Mouse (Mus musculus): ENCODE data around the gene Sec31a. TPM values are rescaled to one million over a fixed set of nuclear protein-coding genes. Genes with fewer than 3 reads are reported as not detected.

Gene Sec31a
- total and polyA plus RNA-seq, 3 experiments: 101 to 201 (median 111) TPM

DNA sequence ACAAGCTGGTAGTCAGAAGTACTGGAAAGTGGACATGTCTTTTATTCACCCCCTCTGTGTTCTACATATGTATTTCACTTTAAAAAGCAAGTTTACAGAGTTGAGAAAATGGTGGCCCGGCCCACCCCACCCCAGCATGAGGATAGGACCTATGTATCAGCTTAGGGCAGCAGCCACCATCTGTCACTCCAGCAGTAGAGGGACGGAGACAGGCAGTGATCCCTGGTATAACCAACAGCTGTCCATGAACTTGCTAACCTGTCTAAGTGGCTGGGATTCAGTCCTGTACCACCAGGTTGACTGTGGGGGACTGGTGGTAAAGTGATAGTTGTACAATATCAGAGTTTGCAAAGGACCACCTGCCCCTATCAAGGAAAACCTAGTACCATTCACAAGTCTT lies 2.0 kb upstream of the Sec31a start:
- intact Hi-C loops (cut with DNase I): loop anchor here (5.0 kb wide), 2 partner anchors 99 to 379 kb away; partner anchors contain the start of genes Cops4, Helq and Mrps18c
- H3K79me2 ChIP-seq (replicated peaks; ENCODE audit: control insufficient read depth, insufficient read depth, low read length): peaks cover 2% of the 10 kb centered on the region; the same call in 1 of the 2 replicates
- no peak for DNase-seq
- H3K36me3 ChIP-seq (ENCODE audit: control insufficient read depth, insufficient read depth, low read length): peaks cover 16% of the 10 kb centered on the region
- H3K4me1 ChIP-seq (ENCODE audit: control insufficient read depth, insufficient read depth, low read length): peaks cover 6% of the 10 kb centered on the region
- no peak overlapping the region for H3K9ac ChIP-seq (ENCODE audit: low read depth, low read length)
- 90% methylated on average over 2 of the region's 2 CpGs for WGBS
- H3K4me3 ChIP-seq: no peak overlapping the region
- no peaks in the 10 kb centered on the region for H3K27me3 ChIP-seq (ENCODE audit: control insufficient read depth, insufficient read depth, low read length)
- TF ChIP-seq CTCF (IDR thresholded peaks at IDR 0.05) (no peak), EP300 (IDR thresholded peaks at IDR 0.05; ENCODE audit: insufficient read depth, low read depth, low read length) (no peak)
- H3K27ac ChIP-seq: no peak overlapping the region

DNA sequence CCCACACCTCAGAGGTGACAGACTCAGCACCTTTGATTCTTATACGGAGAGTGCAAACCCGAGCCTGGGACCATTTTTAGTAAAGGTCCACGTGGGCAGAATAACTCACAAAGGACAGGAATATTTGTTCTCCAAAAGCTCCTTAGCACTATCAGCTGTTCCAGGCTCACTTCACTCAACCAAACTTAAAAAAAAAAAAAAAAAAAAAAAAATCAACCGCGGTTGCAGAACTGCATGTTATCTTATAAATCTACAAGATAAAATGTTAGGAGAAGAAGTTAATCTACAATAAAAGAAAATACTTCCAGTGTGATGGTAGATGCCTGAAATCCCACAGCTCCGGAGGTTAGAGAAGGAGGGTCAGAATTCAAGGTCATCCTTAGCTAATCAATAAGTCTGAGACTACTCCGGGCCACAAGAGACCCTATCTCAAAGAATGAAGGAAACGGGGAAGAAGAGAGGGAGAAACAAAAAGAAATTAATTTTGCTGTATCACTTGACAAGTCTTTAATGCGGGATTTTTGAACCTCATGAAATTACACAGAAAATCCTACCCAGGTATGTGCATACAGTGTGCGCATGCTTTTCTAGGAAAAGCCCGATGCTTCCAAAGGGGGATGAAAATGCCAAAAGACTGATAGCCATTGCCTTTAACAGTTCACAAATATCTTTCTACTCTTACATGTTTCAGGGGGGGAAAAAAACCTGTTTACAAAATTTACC lies 1.4 kb downstream of the Sec31a start:
- Histone ChIP-seq H3K4me1 (ENCODE audit: control insufficient read depth, insufficient read depth, low read length) (peaks cover 10% of the 10 kb centered on the region), H3K36me3 (ENCODE audit: control insufficient read depth, insufficient read depth, low read length) (peaks cover 22% of the 10 kb centered on the region), H3K9ac (ENCODE audit: low read depth, low read length) (peak overlapping the region; percentile 46; the same call in 1 of the 2 replicates), H3K4me3 (peak overlapping the region; percentile 91), H3K79me2 (replicated peaks; ENCODE audit: control insufficient read depth, insufficient read depth, low read length) (peaks cover 6% of the 10 kb centered on the region), H3K27ac (peak overlapping the region; percentile 89; the same call in 1 of the 2 replicates), H3K27me3 (ENCODE audit: control insufficient read depth, insufficient read depth, low read length) (no peaks in the 10 kb centered on the region)
- no peak for TF ChIP-seq POLR2A (IDR thresholded peaks at IDR 0.05; ENCODE audit: insufficient read depth, low read depth, low read length)
- no peak for TF ChIP-seq EP300 (IDR thresholded peaks at IDR 0.05; ENCODE audit: insufficient read depth, low read depth, low read length)
- TF ChIP-seq CTCF (IDR thresholded peaks at IDR 0.05): no peak
- no peak for DNase-seq
- intact Hi-C loops (cut with DNase I): loop anchor here (5.0 kb wide), 2 partner anchors 103 to 383 kb away; partner anchors contain the start of genes Cops4, Helq and Mrps18c
- WGBS: 12% methylated on average over 11 of the region's 11 CpGs

DNA sequence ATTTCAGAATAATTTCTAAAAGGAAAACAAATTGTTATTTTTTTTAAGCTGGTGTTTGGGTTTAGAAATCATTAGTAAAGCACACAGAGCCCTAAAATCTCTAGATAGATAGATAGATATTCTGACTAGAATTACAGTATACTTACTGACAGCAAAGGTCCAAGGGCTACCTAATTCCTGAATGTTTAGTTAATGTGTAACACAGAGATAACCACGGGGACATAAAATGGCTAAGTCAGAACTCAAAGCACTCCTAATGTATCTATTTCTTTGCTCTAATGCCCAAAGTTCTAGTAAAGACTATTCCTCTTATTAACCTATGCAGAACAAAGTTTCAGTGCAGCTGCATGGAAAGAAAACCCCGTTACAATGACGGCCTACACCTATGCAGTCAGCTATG lies 3.1 kb downstream of the Sec31a start:
- DNase-seq: no peak
- H3K9ac ChIP-seq (ENCODE audit: low read depth, low read length): no peak overlapping the region
- H3K4me3 ChIP-seq: no peak overlapping the region
- H3K27ac ChIP-seq: no peak overlapping the region
- H3K27me3 ChIP-seq (ENCODE audit: control insufficient read depth, insufficient read depth, low read length): no peaks in the 10 kb centered on the region
- no peak for TF ChIP-seq POLR2A (IDR thresholded peaks at IDR 0.05; ENCODE audit: insufficient read depth, low read depth, low read length)
- no peak for TF ChIP-seq EP300 (IDR thresholded peaks at IDR 0.05; ENCODE audit: insufficient read depth, low read depth, low read length)
- no peak for TF ChIP-seq CTCF (IDR thresholded peaks at IDR 0.05)
- peaks cover 10% of the 10 kb centered on the region for H3K4me1 ChIP-seq (ENCODE audit: control insufficient read depth, insufficient read depth, low read length)
- peaks cover 7% of the 10 kb centered on the region for H3K79me2 ChIP-seq (replicated peaks; ENCODE audit: control insufficient read depth, insufficient read depth, low read length)
- intact Hi-C loops (cut with DNase I): no loop called here
- H3K36me3 ChIP-seq (ENCODE audit: control insufficient read depth, insufficient read depth, low read length): peaks cover 22% of the 10 kb centered on the region
- 51% methylated on average over 3 of the region's 3 CpGs for WGBS

DNA sequence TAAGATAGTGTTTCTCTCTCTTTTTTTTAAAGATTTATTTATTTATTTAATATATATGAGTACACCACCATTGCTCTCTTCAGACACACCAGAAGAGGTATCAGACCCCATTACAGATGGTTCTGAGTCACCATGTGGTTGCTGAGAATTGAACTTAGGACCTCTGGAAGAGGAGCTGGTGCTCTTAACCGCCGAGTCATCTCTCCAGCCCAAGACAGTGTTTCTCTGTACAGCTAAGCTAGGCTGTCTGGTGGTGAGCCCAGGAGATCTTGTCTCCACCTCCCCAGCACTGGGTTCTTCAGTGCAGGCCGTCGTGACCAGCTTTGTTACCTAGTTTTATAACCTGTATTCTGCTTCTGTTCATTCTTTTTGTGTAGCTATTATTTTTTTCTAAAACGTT lies 5.8 kb downstream of the Sec31a start:
- Histone ChIP-seq H3K9ac (ENCODE audit: low read depth, low read length) (no peak overlapping the region), H3K36me3 (ENCODE audit: control insufficient read depth, insufficient read depth, low read length) (peaks cover 26% of the 10 kb centered on the region), H3K27ac (no peak overlapping the region), H3K4me3 (no peak overlapping the region), H3K4me1 (ENCODE audit: control insufficient read depth, insufficient read depth, low read length) (peaks cover 8% of the 10 kb centered on the region), H3K79me2 (replicated peaks; ENCODE audit: control insufficient read depth, insufficient read depth, low read length) (peaks cover 7% of the 10 kb centered on the region), H3K27me3 (ENCODE audit: control insufficient read depth, insufficient read depth, low read length) (no peaks in the 10 kb centered on the region)
- intact Hi-C loops (cut with DNase I): no loop called here
- 87% methylated on average over 5 of the region's 5 CpGs for WGBS
- no peak for DNase-seq
- TF ChIP-seq EP300 (IDR thresholded peaks at IDR 0.05; ENCODE audit: insufficient read depth, low read depth, low read length) (no peak), POLR2A (IDR thresholded peaks at IDR 0.05; ENCODE audit: insufficient read depth, low read depth, low read length) (no peak), CTCF (IDR thresholded peaks at IDR 0.05) (no peak)

DNA sequence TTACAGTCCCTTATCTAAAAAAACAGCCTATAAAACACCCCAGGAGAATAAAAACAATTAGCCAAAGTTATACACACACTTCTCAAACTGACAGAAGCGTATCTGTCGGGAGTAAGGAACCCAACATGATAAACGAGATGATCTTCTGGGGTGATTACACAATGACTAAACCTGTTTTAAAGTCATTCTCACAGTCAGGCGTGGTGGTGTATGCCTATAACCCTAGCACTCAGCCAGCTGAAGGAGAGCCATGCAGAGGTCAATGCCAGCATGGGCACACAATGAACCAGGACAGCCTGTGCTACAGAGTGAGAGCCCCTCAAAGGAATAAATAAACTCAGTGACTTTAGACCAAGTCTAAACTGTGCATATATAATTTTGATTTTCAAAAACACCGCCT lies 7.5 kb downstream of the Sec31a start:
- no peak for TF ChIP-seq POLR2A (IDR thresholded peaks at IDR 0.05; ENCODE audit: insufficient read depth, low read depth, low read length)
- TF ChIP-seq CTCF (IDR thresholded peaks at IDR 0.05): no peak
- TF ChIP-seq EP300 (IDR thresholded peaks at IDR 0.05; ENCODE audit: insufficient read depth, low read depth, low read length): no peak
- H3K9ac ChIP-seq (ENCODE audit: low read depth, low read length): no peak overlapping the region

DNA sequence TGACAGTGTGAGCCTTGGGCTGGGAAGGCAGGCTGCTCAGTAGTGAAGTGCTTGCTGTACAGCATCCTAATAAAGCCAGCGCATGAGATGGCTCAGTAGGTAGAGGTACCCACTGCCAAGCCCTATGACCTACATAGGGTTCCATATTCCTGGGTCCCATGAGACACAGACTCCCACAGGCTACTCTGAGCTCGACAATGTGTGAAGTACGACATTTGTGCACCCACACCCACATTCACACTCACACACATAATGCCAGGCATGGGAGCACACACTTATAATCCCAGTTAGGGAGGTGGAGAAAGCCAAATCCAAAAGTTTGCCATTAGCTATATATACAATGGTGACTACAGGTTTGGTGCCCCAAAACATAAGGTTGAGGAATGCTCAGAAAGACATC lies 19.3 kb downstream of the Sec31a start:
- Histone ChIP-seq H3K9ac (ENCODE audit: low read depth, low read length) (no peak overlapping the region), H3K36me3 (ENCODE audit: control insufficient read depth, insufficient read depth, low read length) (peaks cover 7% of the 10 kb centered on the region), H3K79me2 (replicated peaks; ENCODE audit: control insufficient read depth, insufficient read depth, low read length) (no peaks in the 10 kb centered on the region), H3K4me1 (ENCODE audit: control insufficient read depth, insufficient read depth, low read length) (no peaks in the 10 kb centered on the region), H3K27me3 (ENCODE audit: control insufficient read depth, insufficient read depth, low read length) (no peaks in the 10 kb centered on the region), H3K4me3 (no peak overlapping the region), H3K27ac (no peak overlapping the region)
- no peak for DNase-seq
- intact Hi-C loops (cut with DNase I): no loop called here
- WGBS: 92% methylated on average over 3 of the region's 3 CpGs
- no peak for TF ChIP-seq POLR2A (IDR thresholded peaks at IDR 0.05; ENCODE audit: insufficient read depth, low read depth, low read length)

More for the DNA sequence above, 7.5 kb downstream of the Sec31a start:
- H3K27ac ChIP-seq: no peak overlapping the region
- peaks cover 7% of the 10 kb centered on the region for H3K4me1 ChIP-seq (ENCODE audit: control insufficient read depth, insufficient read depth, low read length)
- H3K27me3 ChIP-seq (ENCODE audit: control insufficient read depth, insufficient read depth, low read length): no peaks in the 10 kb centered on the region
- H3K4me3 ChIP-seq: no peak overlapping the region
- intact Hi-C loops (cut with DNase I): no loop called here
- H3K36me3 ChIP-seq (ENCODE audit: control insufficient read depth, insufficient read depth, low read length): peaks cover 19% of the 10 kb centered on the region
- peaks cover 5% of the 10 kb centered on the region for H3K79me2 ChIP-seq (replicated peaks; ENCODE audit: control insufficient read depth, insufficient read depth, low read length)
- 78% methylated on average over 5 of the region's 5 CpGs for WGBS
- no peak for DNase-seq

Data from heart, adult 2 months (tissue).